Mouse (Mus musculus) small intestine, adult 2 months (tissue): Measurements from ENCODE around the gene Cdk4.

Experiments
- CTCF ChIP-seq: fragments of 200-500 bp; IDR thresholded peaks from 2 replicates; pipeline ENCODE4 v1.5.1; 2012; ENCODE audit warnings: low read depth, mild to moderate bottlenecking, control low read depth, inconsistent platforms, low read length, moderate library complexity, mixed read lengths; ENCODE audit not compliant: insufficient replicate concordance, insufficient read length; ENCODE audit errors: extremely low read depth
- POLR2A ChIP-seq: fragments of 200-500 bp; IDR thresholded peaks from 2 replicates; pipeline ENCODE4 v1.6.1; 2012; ENCODE audit warnings: low read depth, mild to moderate bottlenecking, control low read depth, inconsistent platforms, low read length, moderate library complexity

GRCm38 (mm10) chr10:127111001-127111887 is 47.9 kb downstream of the Cdk4 start:
- TF ChIP-seq POLR2A (no peak), CTCF (peak; percentile 8; the same call in 1 of the 2 replicates)
